Mouse (Mus musculus) ES-CJ7 (cell line): ENCODE results near the gene Ccdc141.

Experiments
- DNase-seq: peaks from one replicate; pipeline ENCODE4 v3.0.0; 2011; ENCODE audit warnings: low read depth, low spot score

The Ccdc141 gene

GRCm38 (mm10) chr2:77134906-77135305 is 35.5 kb downstream of the Ccdc141 start:
- no peak for DNase-seq

- DNase-seq, result no peak
These were observed 37.0 kb downstream of the Ccdc141 start for GRCm38 (mm10) chr2:77133407-77133806.

GRCm38 (mm10) chr2:77126939-77127338 is 43.5 kb downstream of the Ccdc141 start:
- no peak for DNase-seq

GRCm38 (mm10) chr2:77118102-77118501 is 52.3 kb downstream of the Ccdc141 start:
- no peak for DNase-seq

GRCm38 (mm10) chr2:77114335-77114734 is 56.1 kb downstream of the Ccdc141 start:
- DNase-seq, result no peak

- no peak for DNase-seq
These were observed 56.6 kb downstream of the Ccdc141 start for GRCm38 (mm10) chr2:77113867-77114266.

GRCm38 (mm10) chr2:77113026-77113425 is 57.4 kb downstream of the Ccdc141 start:
- DNase-seq, result no peak

- no peak for DNase-seq
These were observed 59.3 kb downstream of the Ccdc141 start for GRCm38 (mm10) chr2:77111095-77111494.

- DNase-seq, result no peak
These were observed 60.1 kb downstream of the Ccdc141 start for GRCm38 (mm10) chr2:77110365-77110764.

GRCm38 (mm10) chr2:77109506-77110123 is 60.8 kb downstream of the Ccdc141 start:
- no peak for DNase-seq

- DNase-seq, result no peak
These were observed 61.9 kb downstream of the Ccdc141 start for GRCm38 (mm10) chr2:77108562-77108961.

- no peak for DNase-seq
These were observed 64.3 kb downstream of the Ccdc141 start for GRCm38 (mm10) chr2:77106150-77106549.

- DNase-seq, result no peak
These were observed 65.3 kb downstream of the Ccdc141 start for GRCm38 (mm10) chr2:77105006-77105715.

GRCm38 (mm10) chr2:77102516-77102915 is 67.9 kb downstream of the Ccdc141 start:
- DNase-seq, result no peak

- DNase-seq, result no peak
These were observed 70.6 kb downstream of the Ccdc141 start for GRCm38 (mm10) chr2:77099814-77100213.

GRCm38 (mm10) chr2:77098769-77099168 is 71.7 kb downstream of the Ccdc141 start:
- no peak for DNase-seq

- DNase-seq, result no peak
These were observed 78.7 kb downstream of the Ccdc141 start for GRCm38 (mm10) chr2:77091749-77092148.

GRCm38 (mm10) chr2:77085313-77085712 is 85.1 kb downstream of the Ccdc141 start:
- DNase-seq, result no peak

- DNase-seq, result no peak
These were observed 85.8 kb downstream of the Ccdc141 start for GRCm38 (mm10) chr2:77084629-77085028.

- no peak for DNase-seq
These were observed 89.3 kb downstream of the Ccdc141 start for GRCm38 (mm10) chr2:77081156-77081555.

GRCm38 (mm10) chr2:77080657-77081056 is 89.8 kb downstream of the Ccdc141 start:
- no peak for DNase-seq

- DNase-seq, result no peak
These were observed 91.7 kb downstream of the Ccdc141 start for GRCm38 (mm10) chr2:77078746-77079145.

- peak; percentile 19 for DNase-seq
These were observed 96.1 kb downstream of the Ccdc141 start for GRCm38 (mm10) chr2:77074373-77074772.
